Mouse (Mus musculus) lung, postnatal 25 days (tissue): ENCODE measurements around the gene Nr4a1.

Experiments used
- DNase-seq: peaks from one replicate; pipeline ENCODE4 v3.0.0; 2022; ENCODE audit warnings: low spot score

Gene Nr4a1

DNA sequence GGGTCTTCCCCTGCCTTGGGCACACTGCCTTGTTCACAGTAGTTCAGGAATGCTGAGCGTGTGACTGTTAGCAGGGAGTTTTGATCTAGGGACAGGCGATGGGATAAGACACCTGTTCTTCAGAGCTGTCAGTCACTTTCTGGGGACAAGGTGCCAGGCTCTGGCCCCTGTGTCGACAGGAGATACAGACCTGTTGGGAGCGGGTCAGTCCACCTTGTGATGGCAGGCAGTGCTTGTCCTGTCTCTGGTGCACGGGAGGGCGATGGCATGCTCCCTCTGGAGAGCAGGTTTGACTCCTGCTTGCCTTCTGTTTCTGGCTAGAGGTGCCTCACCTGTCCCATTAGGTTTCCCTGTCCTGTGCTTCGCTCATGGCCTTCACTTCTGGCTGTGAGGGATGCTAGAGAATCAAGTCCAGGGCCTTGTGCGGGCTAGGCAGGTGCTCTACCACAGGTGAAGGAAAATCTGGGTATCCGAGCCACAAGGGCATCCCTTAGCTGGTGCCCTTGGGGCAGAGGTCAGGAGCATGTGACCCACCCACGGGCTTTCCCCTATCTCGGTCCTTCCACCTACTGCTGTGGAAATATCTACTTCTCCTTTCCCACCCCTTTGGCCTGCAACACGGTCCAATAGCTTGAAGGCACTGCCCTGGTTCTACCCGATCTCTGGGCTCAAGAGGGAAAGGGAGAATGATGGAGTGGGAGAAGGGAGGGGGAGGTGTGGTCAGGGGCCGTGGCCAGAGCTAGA is 2.6 kb downstream of the Nr4a1 start:
- DNase-seq = peak; percentile 38

GRCm38 (mm10) chr15:101258420-101258819 is 4.4 kb downstream of the Nr4a1 start:
- no peak for DNase-seq

DNA sequence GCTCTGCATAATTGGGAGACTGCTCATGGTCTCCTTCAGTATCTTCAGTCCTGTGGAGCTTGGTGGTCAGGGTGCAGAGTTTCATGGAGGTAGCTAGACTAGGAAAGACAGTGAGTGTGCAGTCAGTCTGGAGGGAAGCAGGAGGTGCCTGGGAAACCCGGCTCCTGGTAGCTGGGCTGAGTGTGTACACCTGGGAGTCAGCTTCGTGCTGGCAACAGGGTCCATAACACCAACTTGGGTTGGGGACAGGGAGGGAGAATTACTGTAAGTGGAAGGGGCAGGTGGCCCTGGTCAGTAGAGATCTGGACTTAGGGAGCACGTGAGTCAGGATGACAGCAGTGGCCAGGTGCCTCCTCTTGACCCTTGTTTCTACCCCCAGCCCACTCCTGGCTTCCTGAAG is 5.9 kb downstream of the Nr4a1 start:
- DNase-seq = no peak

GRCm38 (mm10) chr15:101260387-101260786 is 6.3 kb downstream of the Nr4a1 start:
- peak; percentile 70 for DNase-seq

GRCm38 (mm10) chr15:101260874-101261622 is 7.0 kb downstream of the Nr4a1 start:
- DNase-seq = no peak

DNA sequence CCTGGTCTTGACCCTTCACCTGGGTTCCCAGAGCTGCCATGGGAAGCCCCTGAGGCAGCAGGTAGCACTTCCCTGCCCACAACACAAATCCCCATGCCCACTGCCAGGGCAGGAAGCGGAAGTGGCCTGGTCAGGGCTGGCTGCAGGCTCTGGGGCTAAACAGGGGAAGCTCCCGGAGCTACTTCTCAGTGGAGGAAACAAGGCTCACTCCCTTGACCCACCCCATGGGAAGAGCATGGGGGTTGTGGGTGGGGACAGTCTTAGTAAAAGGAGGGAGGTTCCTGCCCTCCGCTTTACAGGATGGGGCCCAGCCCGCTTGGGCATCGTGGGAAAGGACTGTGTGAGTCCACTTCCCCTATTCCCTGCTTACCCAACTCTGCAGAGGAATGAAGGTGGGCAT is 8.4 kb downstream of the Nr4a1 start:
- DNase-seq = peak; percentile 72

GRCm38 (mm10) chr15:101266132-101266963 is 12.3 kb downstream of the Nr4a1 start:
- DNase-seq = peak; percentile 96

GRCm38 (mm10) chr15:101267053-101268032 is 13.3 kb downstream of the Nr4a1 start:
- DNase-seq = peak; percentile 67

GRCm38 (mm10) chr15:101270101-101270820 is 16.2 kb downstream of the Nr4a1 start:
- no peak for DNase-seq

GRCm38 (mm10) chr15:101271107-101271506 is 17.0 kb downstream of the Nr4a1 start:
- no peak for DNase-seq

DNA sequence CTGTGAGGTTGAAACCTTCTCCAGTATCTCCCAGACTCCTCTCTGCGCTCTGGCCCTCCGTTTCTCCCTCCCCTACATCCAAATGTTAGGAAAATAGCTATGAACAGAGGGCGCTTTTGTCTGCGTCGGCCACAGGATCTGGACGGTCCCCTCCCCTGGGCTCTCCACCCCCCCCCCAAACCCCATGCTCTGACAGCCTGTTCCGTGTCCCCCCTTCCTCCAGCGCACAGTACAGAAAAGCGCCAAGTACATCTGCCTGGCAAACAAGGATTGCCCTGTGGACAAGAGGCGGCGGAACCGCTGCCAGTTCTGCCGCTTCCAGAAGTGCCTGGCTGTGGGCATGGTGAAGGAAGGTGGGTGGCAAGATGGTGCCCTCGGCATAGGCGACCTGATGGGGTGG is 17.4 kb downstream of the Nr4a1 start:
- no peak for DNase-seq

DNA sequence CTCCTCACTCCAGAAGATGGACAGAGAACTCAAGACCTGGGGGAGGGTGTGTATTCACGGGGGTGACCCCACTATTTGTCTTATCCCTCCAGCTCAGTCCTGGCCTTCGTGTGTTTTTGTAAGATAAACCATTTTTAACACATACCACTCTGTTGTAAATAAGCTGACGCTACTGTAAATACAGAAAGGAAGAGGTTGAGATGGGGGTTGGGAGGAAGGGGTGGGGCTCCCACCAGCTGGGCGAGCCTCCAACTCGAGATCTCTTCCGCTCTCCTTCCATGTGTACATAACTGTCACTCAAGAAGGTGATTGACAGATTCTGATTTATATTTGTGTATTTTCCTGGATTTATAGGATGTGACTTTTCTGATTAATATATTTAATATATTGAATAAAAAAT is 20.3 kb downstream of the Nr4a1 start:
- DNase-seq = no peak

GRCm38 (mm10) chr15:101277351-101277899 is 23.4 kb downstream of the Nr4a1 start:
- no peak for DNase-seq

GRCm38 (mm10) chr15:101278589-101278988 is 24.5 kb downstream of the Nr4a1 start:
- no peak for DNase-seq

GRCm38 (mm10) chr15:101279430-101279999 is 25.4 kb downstream of the Nr4a1 start:
- no peak for DNase-seq

- no peak for DNase-seq
Observed at GRCm38 (mm10) chr15:101282471-101282870, 28.4 kb downstream of the Nr4a1 start.

GRCm38 (mm10) chr15:101283183-101283910 is 29.3 kb downstream of the Nr4a1 start:
- DNase-seq = peak; percentile 84

GRCm38 (mm10) chr15:101283911-101284750 is 30.1 kb downstream of the Nr4a1 start, which contains the start of gene Atg101:
TSS of gene Atg101 (plus strand) at chr15:101284272.
- DNase-seq = peak; percentile 93
